Mouse (Mus musculus): ENCODE measurements around the gene Ndufa5.

Gene Ndufa5

DNA sequence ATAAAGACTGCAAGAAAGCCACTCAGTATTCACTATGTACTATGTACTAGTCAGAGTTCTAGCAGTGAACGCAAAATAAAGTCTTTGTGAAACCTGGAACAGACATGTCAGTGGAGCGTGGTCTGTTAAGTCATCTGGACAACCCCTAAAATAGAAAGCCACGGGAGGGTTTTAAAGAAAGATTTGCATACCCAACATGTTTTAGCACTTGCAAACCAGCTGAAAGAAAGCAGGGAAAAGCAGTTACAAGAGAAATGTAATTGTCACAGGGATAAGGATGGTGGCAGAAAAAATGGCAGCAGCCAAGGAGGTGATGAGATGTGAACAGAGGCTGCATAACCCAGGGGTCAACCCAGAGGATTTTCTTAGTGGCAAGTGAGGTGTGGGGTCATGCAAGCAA lies 2.1 kb downstream of the Ndufa5 start:
- DNase-seq (ENCODE audit: low spot score) = no peak

GRCm38 (mm10) chr6:24516197-24516596 lies 11.6 kb downstream of the Ndufa5 start:
- DNase-seq (ENCODE audit: low spot score) = no peak

DNA sequence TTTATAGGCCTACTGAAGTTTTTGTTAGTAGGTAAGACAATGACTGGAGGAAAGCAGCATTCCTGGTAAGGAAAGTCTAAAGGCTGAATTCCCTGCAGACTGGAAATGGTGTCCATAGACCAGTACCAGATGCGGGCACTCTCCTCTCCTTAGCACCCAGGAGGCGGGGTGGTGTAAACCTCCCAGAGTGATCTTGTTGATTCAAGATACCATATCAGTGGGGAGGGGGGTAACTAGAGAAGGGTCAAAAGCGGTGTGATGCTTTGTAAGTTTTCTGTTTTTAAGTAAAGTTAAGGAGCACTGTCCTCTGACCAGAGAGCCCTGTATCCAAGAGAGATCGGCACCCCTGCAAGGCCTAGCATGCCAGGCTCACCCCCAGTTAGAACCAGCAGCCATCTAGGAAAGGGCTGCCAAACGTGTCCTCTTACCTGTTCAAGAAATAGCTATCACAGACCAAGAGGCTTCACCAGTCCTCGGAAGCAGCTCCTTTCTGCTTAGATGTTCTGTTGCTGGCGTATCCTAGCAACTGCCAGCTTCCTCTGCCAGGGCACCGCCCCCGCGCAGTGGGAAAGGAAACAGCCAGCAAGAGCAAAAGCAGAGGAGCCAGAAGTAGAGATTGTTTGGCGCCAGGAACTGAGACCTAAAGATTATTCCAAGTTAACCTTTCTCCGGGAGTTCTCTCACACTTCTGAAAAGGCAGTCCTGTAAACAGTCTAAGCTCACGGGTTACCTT lies 13.1 kb downstream of the Ndufa5 start, which contains the start of gene Iqub:
TSS of gene Iqub (minus strand) at position 516 of the 733 bp plus-strand sequence.
- peak; percentile 78 for DNase-seq (ENCODE audit: low spot score)

- DNase-seq (ENCODE audit: low spot score) = no peak
Observed at GRCm38 (mm10) chr6:24504141-24504540, 23.7 kb downstream of the Ndufa5 start.

DNA sequence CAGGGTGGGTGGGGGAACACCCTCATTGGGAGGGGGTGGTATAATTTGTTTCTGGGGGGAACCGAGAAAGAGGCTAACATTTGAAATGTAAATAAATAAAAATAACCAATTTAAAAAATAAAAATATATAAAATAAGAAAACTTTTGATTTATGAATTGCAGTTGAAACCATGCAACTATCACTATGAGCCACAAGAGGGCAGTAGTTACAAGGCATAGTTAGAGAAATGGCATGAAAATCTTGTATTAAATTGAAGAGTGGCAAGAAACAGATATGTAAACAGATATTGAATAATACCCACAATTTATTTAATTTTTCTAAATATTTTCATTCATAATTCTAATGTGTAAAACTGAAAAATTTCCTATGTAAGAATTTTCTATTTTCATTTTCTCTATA lies 37.5 kb downstream of the Ndufa5 start:
- no peak for DNase-seq (ENCODE audit: low spot score)

GRCm38 (mm10) chr6:24486530-24486929 lies 41.3 kb downstream of the Ndufa5 start:
- no peak for DNase-seq (ENCODE audit: low spot score)

DNA sequence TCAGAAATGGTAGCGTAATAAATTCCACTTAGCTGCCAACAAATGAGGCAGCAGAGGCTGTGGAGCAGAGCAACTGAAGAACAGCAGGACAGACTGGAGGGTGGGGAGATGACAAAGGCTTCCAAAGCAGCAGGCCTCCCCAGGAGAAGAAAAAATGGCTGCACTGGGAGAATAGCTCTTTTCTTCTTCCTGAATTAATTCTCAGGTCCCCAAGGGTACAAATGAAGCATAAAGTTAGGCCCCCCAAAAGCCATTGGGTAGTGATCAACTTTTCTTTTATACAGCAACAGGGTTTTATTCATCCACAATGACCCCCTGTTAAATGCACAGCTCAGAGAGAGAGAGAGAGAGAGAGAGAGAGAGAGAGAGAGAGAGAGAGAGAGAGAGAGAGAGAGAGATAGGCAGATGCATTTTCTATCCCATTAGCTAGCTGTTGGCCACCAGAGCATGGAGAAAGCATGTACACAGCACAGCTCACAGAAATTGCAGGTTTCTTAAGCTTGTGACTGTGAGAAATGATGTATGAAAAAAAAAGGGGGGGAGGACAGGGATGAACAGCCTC lies 57.2 kb downstream of the Ndufa5 start:
- no peak for DNase-seq (ENCODE audit: low spot score)

DNA sequence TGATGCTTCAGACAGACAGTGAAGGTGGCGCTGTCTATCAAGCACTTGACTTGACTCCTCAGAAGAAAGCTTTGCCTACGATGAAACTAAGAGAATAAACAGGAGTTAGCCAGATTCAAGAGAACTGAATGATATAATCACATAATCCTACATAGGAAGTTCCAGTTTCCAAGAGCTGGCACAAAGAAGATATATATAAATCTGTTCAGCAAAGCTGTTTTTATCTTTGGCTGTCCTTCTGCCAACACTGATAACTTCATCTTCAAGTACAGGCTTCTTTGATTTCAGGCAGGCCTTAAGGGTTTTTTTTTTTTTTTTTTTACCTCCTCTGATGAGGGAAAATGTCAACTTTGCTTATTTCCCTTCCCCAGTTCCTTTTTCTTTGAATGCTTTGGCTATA lies 57.7 kb downstream of the Ndufa5 start:
- DNase-seq (ENCODE audit: low spot score) = no peak

Data from testis, postnatal 10 days (tissue).